Mouse (Mus musculus): Measurements from ENCODE around the gene Ror1. TPM values are rescaled to one million over a fixed set of nuclear protein-coding genes. Genes with fewer than 3 reads are reported as not detected.
A peak's percentile ranks its signal among the peaks of the same experiment; 100 is the strongest.

Gene Ror1
- polyA plus RNA-seq, 1 experiment from 2014 or later: 24.3 TPM

DNA sequence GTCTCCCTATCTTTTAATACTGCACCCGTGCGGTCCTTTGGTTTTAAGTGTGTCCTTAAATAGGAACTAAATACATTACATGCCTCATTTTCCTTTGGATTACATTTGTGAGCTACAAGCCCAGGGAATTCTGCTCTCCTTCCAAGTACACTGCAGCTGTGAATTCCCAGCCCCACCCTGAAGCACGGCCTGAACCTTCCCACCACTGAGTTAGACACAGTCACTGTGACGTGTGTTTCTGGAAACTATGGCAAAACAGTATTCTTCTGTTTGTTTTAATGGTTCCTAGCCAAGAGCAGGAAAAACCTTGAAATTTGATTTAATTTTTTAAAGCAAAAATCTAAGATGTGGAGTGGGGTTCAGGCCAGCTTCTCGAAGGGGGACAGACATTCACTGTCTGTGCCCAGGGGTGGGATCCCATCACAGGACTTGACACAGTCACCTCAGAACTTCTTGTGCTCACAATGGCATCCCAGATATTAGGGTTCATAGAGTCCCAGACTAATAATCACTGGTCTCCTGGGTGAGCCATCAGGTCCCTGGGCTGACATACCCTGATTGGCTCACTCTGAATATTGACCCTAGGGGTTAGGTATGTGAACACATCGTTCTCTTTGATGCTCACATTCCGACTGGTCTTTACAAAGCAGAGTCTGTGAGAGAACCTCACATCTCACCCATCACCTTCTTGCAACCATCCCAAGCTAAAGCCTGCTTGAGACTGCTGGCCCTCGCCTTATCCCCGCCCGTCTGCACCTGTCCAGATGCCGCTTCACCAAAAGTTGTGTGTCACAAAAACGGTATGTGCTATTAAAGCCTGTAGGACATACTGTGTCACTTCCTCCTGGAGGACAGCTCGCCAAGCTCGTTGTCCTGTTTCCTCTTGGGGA is 306.2 kb downstream of the Ror1 start:
- peaks cover 14% of the 10 kb centered on the region; the same call in 1 of the 2 replicates for H3K4me1 ChIP-seq
- ATAC-seq (ENCODE audit: insufficient number of reproducible peaks, insufficient read depth, low FRiP score, low TSS enrichment): no peak
- no peak overlapping the region for H3K27ac ChIP-seq
- no peak overlapping the region for H3K4me3 ChIP-seq
- no peaks in the 10 kb centered on the region for H3K27me3 ChIP-seq
- H3K4me2 ChIP-seq (replicated peaks): no peak overlapping the region
- no peaks in the 10 kb centered on the region for H3K36me3 ChIP-seq
- H3K9ac ChIP-seq: no peak overlapping the region
- no peaks in the 10 kb centered on the region for H3K9me3 ChIP-seq
- 71% methylated on average over 14 of the region's 14 CpGs for WGBS

DNA sequence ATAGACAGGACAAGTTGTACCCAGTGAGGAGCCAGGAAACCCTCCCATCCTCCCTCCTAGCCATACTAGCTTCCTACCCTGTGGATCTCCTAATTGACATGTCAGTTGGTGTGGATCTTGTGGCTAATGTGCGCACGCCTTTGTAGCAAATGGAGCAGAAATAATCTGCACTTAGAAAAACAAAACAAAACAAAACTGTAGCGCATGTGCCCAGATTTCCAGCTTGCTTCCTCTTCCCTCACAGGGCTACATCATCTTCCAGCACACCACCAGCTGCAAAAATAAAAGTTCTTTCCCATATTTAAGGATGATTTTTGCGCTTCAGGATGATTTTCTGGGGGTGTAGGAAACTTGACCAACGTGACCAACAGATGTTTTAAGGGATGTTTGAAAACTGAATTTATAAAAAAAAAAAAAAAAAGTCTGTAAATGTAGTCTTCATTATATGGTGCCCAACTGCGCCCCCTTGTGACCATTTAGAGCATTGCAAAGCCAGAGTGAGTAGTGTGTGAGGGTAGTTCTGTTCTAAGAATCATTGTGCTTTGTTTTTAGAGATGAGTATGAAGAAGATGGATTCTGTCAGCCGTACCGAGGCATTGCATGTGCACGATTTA is 311.8 kb downstream of the Ror1 start:
- H3K9ac ChIP-seq: no peak overlapping the region
- H3K4me3 ChIP-seq: no peak overlapping the region
- no peaks in the 10 kb centered on the region for H3K27me3 ChIP-seq
- peaks cover 18% of the 10 kb centered on the region; the same call in 1 of the 2 replicates for H3K4me1 ChIP-seq
- H3K36me3 ChIP-seq: no peaks in the 10 kb centered on the region; the same call in 1 of the 2 replicates
- no peak for ATAC-seq (ENCODE audit: insufficient number of reproducible peaks, insufficient read depth, low FRiP score, low TSS enrichment)
- 28% methylated on average over 9 of the region's 9 CpGs for WGBS
- H3K9me3 ChIP-seq: no peaks in the 10 kb centered on the region
- H3K27ac ChIP-seq: peak overlapping the region; percentile 37
- H3K4me2 ChIP-seq (replicated peaks): no peak overlapping the region

DNA sequence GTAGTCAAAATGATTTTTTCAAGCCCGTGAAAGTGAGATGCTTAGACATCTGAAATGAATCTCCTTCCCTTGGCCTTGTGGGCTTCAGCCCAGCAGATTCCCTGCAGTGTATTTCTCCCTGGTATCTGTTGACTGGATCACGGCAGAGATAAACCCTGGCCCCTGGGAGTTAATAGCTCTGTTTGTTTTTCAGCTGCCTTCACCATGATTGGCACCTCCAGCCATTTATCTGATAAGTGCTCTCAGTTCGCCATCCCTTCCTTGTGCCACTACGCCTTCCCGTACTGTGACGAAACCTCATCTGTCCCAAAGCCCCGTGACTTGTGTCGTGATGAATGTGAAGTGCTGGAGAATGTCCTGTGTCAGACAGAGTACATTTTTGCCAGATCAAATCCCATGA is 313.9 kb downstream of the Ror1 start:
- Histone ChIP-seq H3K4me2 (replicated peaks) (no peak overlapping the region), H3K4me3 (no peak overlapping the region), H3K9me3 (no peaks in the 10 kb centered on the region), H3K27ac (no peak overlapping the region), H3K9ac (no peak overlapping the region), H3K27me3 (no peaks in the 10 kb centered on the region), H3K4me1 (peaks cover 17% of the 10 kb centered on the region; the same call in 1 of the 2 replicates), H3K36me3 (no peaks in the 10 kb centered on the region; the same call in 1 of the 2 replicates)
- ATAC-seq (ENCODE audit: insufficient number of reproducible peaks, insufficient read depth, low FRiP score, low TSS enrichment): no peak
- WGBS: 46% methylated on average over 8 of the region's 8 CpGs

DNA sequence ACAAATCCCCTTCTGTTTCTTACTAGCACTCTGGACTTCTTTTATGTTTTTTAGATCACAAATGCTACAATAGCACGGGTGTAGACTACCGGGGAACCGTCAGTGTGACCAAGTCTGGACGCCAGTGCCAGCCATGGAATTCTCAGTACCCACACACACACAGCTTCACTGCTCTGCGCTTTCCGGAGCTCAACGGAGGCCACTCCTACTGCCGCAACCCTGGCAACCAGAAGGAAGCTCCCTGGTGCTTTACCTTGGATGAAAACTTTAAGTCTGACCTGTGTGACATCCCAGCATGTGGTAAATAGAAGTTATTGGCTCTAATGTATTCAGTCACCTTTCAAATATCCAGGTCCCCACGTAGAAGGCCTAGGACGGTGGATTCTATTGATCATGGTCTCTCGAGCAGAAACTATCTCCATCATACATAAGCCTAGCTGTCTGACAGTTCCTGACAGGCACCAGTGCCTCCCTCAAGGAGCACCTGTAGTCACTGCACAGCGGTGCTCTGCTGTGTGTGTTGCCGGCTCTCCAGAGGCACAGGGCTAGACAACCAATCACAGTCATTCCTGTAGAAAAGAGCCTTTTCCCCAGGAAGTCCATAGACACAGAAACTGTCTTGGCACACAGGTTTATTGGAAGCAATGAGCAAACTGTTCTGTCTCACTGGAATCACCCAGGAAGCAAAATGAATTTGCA is 316.4 kb downstream of the Ror1 start:
- Histone ChIP-seq H3K4me3 (no peak overlapping the region), H3K4me1 (peaks cover 16% of the 10 kb centered on the region; the same call in 1 of the 2 replicates), H3K27me3 (no peaks in the 10 kb centered on the region), H3K36me3 (no peaks in the 10 kb centered on the region; the same call in 1 of the 2 replicates), H3K9ac (no peak overlapping the region), H3K9me3 (no peaks in the 10 kb centered on the region), H3K4me2 (replicated peaks) (no peak overlapping the region), H3K27ac (no peak overlapping the region)
- ATAC-seq (ENCODE audit: insufficient number of reproducible peaks, insufficient read depth, low FRiP score, low TSS enrichment): 0 out of 2 replicates have a peak, but pooled peaks have one; percentile 50
- 59% methylated on average over 13 of the region's 13 CpGs for WGBS

DNA sequence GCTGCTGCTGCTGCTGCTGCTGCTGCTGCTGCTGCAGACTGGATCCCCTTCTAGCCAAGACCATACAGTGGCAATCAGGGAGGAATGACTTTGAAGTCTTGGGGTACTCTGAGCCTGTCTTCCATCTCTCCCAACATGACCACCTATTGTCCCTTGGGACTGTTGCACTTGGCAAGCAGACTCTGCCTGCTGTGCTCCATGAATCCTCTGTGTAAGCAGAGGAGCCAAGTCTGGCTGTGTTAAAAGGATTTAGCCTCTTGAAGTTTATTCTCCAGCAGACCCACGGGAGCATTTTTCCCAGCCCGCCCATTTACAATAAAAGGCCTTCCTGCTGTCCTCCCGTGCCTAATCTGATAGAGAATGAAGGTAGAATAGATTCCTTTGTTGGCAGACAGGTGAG is 327.2 kb downstream of the Ror1 start:
- Histone ChIP-seq H3K27ac (no peak overlapping the region), H3K4me2 (replicated peaks) (no peak overlapping the region), H3K4me1 (peaks cover 7% of the 10 kb centered on the region), H3K9me3 (no peaks in the 10 kb centered on the region), H3K36me3 (peaks cover 4% of the 10 kb centered on the region; the same call in 1 of the 2 replicates), H3K9ac (no peak overlapping the region), H3K27me3 (no peaks in the 10 kb centered on the region), H3K4me3 (no peak overlapping the region)
- 14% methylated on average over 3 of the region's 3 CpGs for WGBS
- no peak for ATAC-seq (ENCODE audit: insufficient number of reproducible peaks, insufficient read depth, low FRiP score, low TSS enrichment)

DNA sequence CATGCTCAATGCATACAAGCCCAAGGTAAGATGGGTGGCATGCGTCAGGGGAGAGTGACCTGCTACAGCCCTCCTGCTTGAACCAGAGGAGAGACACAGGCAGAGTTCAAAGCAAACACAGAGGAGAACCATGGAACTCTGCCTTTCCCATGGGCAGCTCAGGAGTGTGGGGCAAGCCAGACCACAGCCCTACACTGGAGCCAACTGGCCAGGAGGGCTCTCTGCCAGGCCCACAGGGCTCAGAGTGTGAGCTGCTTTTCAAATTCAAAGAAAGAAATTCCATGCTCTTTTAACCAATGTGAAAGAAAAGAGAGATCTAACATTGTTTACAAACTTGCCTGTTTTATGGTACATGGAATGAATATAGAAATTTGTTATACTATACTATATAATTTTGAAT is 330.5 kb downstream of the Ror1 start:
- WGBS: 80% methylated on average over 1 of the region's 1 CpGs
- no peak for ATAC-seq (ENCODE audit: insufficient number of reproducible peaks, insufficient read depth, low FRiP score, low TSS enrichment)

DNA sequence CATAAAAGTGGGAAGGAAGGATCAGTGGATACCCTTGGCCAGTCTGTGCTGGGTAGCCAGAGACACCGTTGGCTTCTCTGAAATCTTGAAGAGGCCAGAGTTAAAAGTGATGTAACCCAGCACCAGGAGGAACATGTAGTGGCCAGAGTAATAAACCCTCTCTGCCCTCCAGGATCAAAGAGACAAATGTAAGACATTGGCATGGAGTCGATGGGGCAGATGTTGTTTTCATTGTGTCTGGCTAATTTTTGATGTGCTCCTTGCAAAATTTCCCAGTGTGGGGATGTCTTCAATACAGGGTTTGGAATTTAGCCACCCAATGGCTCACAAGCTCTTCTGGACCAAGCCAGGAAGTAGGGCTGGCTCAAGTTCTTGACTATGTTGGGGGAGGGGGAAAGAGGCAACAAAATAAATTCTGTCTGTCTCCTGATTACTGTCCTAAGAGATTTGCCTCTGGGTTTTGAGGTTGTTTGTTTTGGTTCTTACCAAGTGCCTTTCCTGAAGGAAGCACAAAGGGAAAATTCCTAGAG is 333.8 kb downstream of the Ror1 start:
- no peaks in the 10 kb centered on the region for H3K4me1 ChIP-seq
- no peak overlapping the region for H3K9ac ChIP-seq
- no peak overlapping the region for H3K4me2 ChIP-seq (replicated peaks)
- peaks cover 4% of the 10 kb centered on the region; the same call in 1 of the 2 replicates for H3K36me3 ChIP-seq
- H3K27ac ChIP-seq: no peak overlapping the region
- no peaks in the 10 kb centered on the region for H3K9me3 ChIP-seq
- H3K4me3 ChIP-seq: no peak overlapping the region
- H3K27me3 ChIP-seq: no peaks in the 10 kb centered on the region
- ATAC-seq (ENCODE audit: insufficient number of reproducible peaks, insufficient read depth, low FRiP score, low TSS enrichment): no peak
- 73% methylated on average over 2 of the region's 2 CpGs for WGBS

More for the DNA sequence above, 330.5 kb downstream of the Ror1 start:
- peaks cover 4% of the 10 kb centered on the region; the same call in 1 of the 2 replicates for H3K36me3 ChIP-seq
- H3K4me3 ChIP-seq: no peak overlapping the region
- H3K4me2 ChIP-seq (replicated peaks): no peak overlapping the region
- no peaks in the 10 kb centered on the region for H3K27me3 ChIP-seq
- H3K9ac ChIP-seq: no peak overlapping the region
- H3K9me3 ChIP-seq: no peaks in the 10 kb centered on the region
- H3K27ac ChIP-seq: no peak overlapping the region
- peaks cover 7% of the 10 kb centered on the region for H3K4me1 ChIP-seq

DNA sequence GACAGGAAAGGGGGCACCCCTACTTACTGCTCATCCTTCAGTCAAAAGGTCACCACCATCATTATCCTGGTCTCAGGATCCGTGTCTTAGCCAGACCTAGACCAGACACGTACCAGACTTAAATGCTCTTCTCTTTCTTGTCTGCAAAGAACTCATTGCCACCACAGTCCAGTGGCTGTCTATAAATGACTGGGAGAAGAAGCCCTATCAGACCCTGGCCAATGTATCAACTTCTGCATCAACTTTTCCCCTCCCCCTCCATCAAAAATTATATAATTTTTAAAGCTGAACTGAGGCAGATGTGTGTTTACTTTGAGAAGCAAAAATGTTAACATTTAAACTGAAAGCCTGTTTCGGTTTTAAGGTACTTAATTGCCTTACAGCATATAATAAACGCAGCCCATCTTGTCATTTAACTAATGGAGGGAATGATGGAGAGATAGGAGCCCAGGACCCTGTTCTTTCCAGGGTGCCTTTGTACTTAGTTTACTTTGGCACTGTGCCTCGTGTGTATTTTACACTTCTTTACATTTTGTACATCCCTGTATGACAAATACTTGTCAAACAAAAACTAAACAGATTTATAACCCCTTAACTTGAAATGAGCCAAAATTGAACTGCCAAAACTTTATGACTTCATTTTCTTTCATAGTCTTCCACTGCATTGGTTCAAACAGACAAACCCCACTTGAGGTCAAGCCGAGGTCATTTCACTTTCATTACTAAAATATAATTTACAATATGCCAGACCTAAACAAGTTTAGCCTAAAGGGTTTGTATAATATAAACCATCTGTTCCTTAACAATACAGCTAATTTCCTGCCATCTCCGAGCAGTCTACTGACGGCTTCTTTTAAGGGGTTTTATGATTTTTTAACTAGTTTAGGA is 339.9 kb downstream of the Ror1 start:
- Histone ChIP-seq H3K27ac (no peak overlapping the region), H3K4me2 (replicated peaks) (no peak overlapping the region), H3K4me1 (peaks cover 13% of the 10 kb centered on the region), H3K27me3 (no peaks in the 10 kb centered on the region), H3K9me3 (no peaks in the 10 kb centered on the region), H3K36me3 (peaks cover 1% of the 10 kb centered on the region; the same call in 1 of the 2 replicates), H3K9ac (no peak overlapping the region), H3K4me3 (no peak overlapping the region)
- WGBS: 47% methylated on average over 8 of the region's 8 CpGs
- no peak for ATAC-seq (ENCODE audit: insufficient number of reproducible peaks, insufficient read depth, low FRiP score, low TSS enrichment)

DNA sequence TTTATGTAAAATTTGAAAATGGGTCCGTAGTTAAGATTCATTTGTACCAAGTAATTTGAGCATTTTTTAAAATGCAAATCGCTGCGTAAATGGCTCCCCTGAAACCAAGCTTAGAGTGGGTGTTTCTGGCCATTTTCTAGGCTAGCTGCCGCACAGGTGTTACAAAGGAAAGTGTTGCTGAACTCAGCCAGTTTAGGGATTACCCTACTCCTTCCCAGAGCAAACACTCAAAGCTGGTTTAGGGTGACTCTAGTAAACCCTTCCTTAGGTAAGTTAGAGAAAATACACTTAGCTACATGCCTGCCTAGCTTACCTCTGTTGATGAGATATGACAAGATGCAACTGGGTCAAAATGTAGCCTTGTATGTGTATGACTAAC is 340.6 kb downstream of the Ror1 start:
- no peak overlapping the region for H3K9ac ChIP-seq
- H3K4me3 ChIP-seq: no peak overlapping the region
- H3K4me2 ChIP-seq (replicated peaks): no peak overlapping the region

DNA sequence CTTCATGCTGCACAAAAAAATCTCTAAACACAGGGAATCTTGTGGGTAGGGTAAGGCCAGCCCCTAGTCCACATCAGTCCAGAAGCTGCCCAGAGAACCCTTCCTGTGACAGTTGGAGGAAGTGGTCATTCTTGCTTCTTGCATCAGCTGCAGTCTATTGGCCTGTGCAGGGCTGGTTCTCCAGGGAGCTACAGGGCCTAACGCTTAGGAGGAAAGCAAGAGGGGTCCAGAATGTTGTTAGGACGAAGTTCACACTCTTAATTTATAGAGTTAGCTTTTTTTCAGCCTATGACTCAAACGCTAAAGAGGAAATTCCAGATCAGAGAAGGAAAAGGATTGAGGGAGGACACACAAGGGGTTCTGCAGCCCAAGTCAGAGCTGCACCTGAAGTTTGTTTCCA is 351.3 kb downstream of the Ror1 start:
- ATAC-seq (ENCODE audit: insufficient number of reproducible peaks, insufficient read depth, low FRiP score, low TSS enrichment): no peak
- WGBS: 65% methylated on average over 3 of the region's 3 CpGs

More for the DNA sequence above, 340.6 kb downstream of the Ror1 start:
- Histone ChIP-seq H3K9me3 (no peaks in the 10 kb centered on the region), H3K27me3 (no peaks in the 10 kb centered on the region), H3K4me1 (peaks cover 13% of the 10 kb centered on the region), H3K36me3 (peaks cover 8% of the 10 kb centered on the region), H3K27ac (no peak overlapping the region)
- 44% methylated on average over 4 of the region's 4 CpGs for WGBS
- ATAC-seq (ENCODE audit: insufficient number of reproducible peaks, insufficient read depth, low FRiP score, low TSS enrichment): no peak

More for the DNA sequence above, 351.3 kb downstream of the Ror1 start:
- Histone ChIP-seq H3K9ac (no peak overlapping the region), H3K27ac (0 out of 2 replicates have a peak overlapping the region, but pooled peaks have one; percentile 41), H3K4me3 (no peak overlapping the region), H3K9me3 (no peaks in the 10 kb centered on the region), H3K4me2 (replicated peaks) (no peak overlapping the region), H3K27me3 (no peaks in the 10 kb centered on the region), H3K36me3 (peaks cover 2% of the 10 kb centered on the region), H3K4me1 (peaks cover 9% of the 10 kb centered on the region; the same call in 1 of the 2 replicates)
